Mouse (Mus musculus): Measurements from ENCODE around the gene Acsm4.

DNA sequence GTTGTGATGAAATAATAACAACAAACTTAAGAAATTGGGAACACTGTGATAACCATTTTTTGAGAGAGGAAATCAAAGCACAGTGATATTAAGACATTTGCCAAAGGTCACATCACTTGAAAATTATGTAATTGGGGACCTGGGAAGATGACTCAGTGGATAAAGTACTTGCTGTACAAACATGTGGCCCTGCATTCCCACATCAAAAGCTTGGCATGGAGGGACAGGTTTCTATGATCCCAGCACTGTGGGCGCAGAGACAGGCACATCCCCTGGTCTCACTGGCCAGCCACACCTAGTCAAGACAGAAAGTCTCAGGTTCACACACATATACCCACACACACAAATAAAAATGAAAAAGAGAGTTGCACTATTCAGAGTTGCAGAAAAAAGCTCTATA, 5.1 kb downstream of the Acsm4 start:
- TF ChIP-seq GATA1 (IDR thresholded peaks at IDR 0.05; ENCODE audit: low read length) = no peak
- no peak for TF ChIP-seq TAL1 (IDR thresholded peaks at IDR 0.05; ENCODE audit: low read length)
